Mouse (Mus musculus): ENCODE results near the gene Rundc3a. TPM values are rescaled to one million over a fixed set of nuclear protein-coding genes. Genes with fewer than 3 reads are reported as not detected.
"Not testable (repeated sequence)": the region's sequence is repeated elsewhere in the genome, so short reads cannot be mapped to it uniquely, and the experiment has no call there.

Rundc3a gene
- total RNA-seq, 2 experiments from 2014 or later, result not detected

GRCm38 (mm10) chr11:102389436-102389835 lies 3.8 kb upstream of the Rundc3a start:
- DNase-seq, result not testable (repeated sequence)

GRCm38 (mm10) chr11:102392441-102393237 lies 564 bp upstream of the Rundc3a start:
- intact Hi-C loops (cut with DNase I), result no loop called here
- no peak for DNase-seq

More at GRCm38 (mm10) chr11:102389436-102389835, 3.8 kb upstream of the Rundc3a start:
- intact Hi-C loops (cut with DNase I), result not testable (repeated sequence)

- no peak for DNase-seq
- intact Hi-C loops (cut with DNase I), result no loop called here
These were observed 667 bp downstream of the Rundc3a start for GRCm38 (mm10) chr11:102393719-102394420.

- intact Hi-C loops (cut with DNase I), result no loop called here
- no peak for DNase-seq
These were observed 1.4 kb downstream of the Rundc3a start for GRCm38 (mm10) chr11:102394421-102395124.

- DNase-seq, result no peak
- intact Hi-C loops (cut with DNase I), result no loop called here
These were observed 2.0 kb downstream of the Rundc3a start for GRCm38 (mm10) chr11:102395250-102395649.

GRCm38 (mm10) chr11:102396263-102396662 lies 3.1 kb downstream of the Rundc3a start:
- intact Hi-C loops (cut with DNase I), result no loop called here
- no peak for DNase-seq

GRCm38 (mm10) chr11:102396671-102397141 lies 3.5 kb downstream of the Rundc3a start:
- intact Hi-C loops (cut with DNase I), result no loop called here

GRCm38 (mm10) chr11:102398007-102398825 lies 5.0 kb downstream of the Rundc3a start:
- no peak for DNase-seq
- intact Hi-C loops (cut with DNase I), result no loop called here

More at GRCm38 (mm10) chr11:102396671-102397141, 3.5 kb downstream of the Rundc3a start:
- DNase-seq, result no peak

- no peak for DNase-seq
- intact Hi-C loops (cut with DNase I), result no loop called here
These were observed 5.9 kb downstream of the Rundc3a start for GRCm38 (mm10) chr11:102399107-102399506.

GRCm38 (mm10) chr11:102399610-102400072 lies 6.4 kb downstream of the Rundc3a start:
- DNase-seq, result no peak
- intact Hi-C loops (cut with DNase I), result no loop called here

GRCm38 (mm10) chr11:102400513-102401084 lies 7.4 kb downstream of the Rundc3a start:
- DNase-seq, result no peak
- intact Hi-C loops (cut with DNase I), result no loop called here

- DNase-seq, result no peak
- intact Hi-C loops (cut with DNase I), result no loop called here
These were observed 8.8 kb downstream of the Rundc3a start for GRCm38 (mm10) chr11:102401898-102402500.

GRCm38 (mm10) chr11:102403657-102404056 lies 10.5 kb downstream of the Rundc3a start:
- DNase-seq, result no peak
- intact Hi-C loops (cut with DNase I), result no loop called here

GRCm38 (mm10) chr11:102404161-102405010 lies 11.2 kb downstream of the Rundc3a start:
- no peak for DNase-seq
- intact Hi-C loops (cut with DNase I), result no loop called here

- intact Hi-C loops (cut with DNase I), result no loop called here
- no peak for DNase-seq
These were observed 12.5 kb downstream of the Rundc3a start for GRCm38 (mm10) chr11:102405544-102406285.

GRCm38 (mm10) chr11:102406401-102406800 lies 13.2 kb downstream of the Rundc3a start:
- DNase-seq, result no peak
- intact Hi-C loops (cut with DNase I), result no loop called here

Data from gastrocnemius, postnatal 36 days (tissue).